Mouse (Mus musculus) left cerebral cortex, adult 8-10 months (tissue): ENCODE measurements around the gene Gm13090. TPM values are rescaled to one million over a fixed set of nuclear protein-coding genes. Genes with fewer than 3 reads are reported as not detected.

Experiments used
- DNase-seq, 2 experiments: peaks; one replicate each; pipeline ENCODE4 v3.0.0; 2022; ENCODE audit warnings: low spot score in 2 of 2
- total RNA-seq, 4 experiments: library from RNA; stranded (reverse); gene quantifications; 2 replicates each; pipeline ENCODE4 v1.2.4; 2022

The Gm13090 gene
- total RNA-seq, result not detected

DNA sequence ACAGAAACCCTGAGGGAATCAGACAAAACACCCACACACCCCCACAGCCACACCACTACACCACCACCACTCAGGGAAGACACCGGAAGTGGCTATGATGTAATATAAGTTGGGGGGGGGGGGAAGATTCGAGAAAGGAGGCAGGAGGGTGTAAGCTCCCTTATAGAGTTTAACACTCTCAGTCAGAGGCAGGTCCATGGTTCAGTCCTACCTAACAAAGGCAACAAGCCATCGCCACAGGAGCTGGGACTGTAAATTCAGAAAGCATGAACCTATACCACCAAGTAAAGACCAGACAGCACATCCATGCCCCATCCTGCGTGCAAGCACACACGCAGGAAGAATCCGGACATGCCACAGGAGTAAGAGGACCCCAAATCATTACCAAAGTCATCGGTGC lies at the start of gene Gm13090:
Gene Gm13090, plus strand, starts transcription at position 301 of the 400 bp plus-strand sequence.
- DNase-seq, result no peak

DNA sequence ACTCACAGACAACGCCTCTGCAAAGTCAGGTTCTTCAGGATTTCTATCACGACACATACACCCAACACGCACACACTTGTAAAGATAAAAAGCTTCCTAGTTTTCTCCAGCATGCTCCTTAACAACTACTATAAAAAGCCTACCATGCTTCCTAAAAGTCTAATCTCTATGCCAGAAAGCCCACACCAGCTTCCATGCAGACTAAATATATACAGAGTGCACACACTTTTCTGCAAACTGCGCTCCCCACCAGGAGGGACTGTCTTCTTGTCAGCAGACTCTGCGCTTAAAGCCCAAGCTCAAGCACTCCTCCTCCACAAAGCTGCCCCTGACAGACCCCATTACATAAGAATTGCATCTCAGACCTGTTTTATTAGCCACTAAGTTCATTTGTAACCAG lies 47.9 kb upstream of the Gm13090 start:
- DNase-seq, result peak; percentile 25 to 55

GRCm38 (mm10) chr4:151043281-151043680 lies 46.1 kb upstream of the Gm13090 start:
- DNase-seq, result no peak

- peak; percentile 93 to 97 for DNase-seq
Observed at GRCm38 (mm10) chr4:151044037-151044943, 45.1 kb upstream of the Gm13090 start, which contains the start of gene Per3. Per3 (minus strand) TSS chr4:151044665.

DNA sequence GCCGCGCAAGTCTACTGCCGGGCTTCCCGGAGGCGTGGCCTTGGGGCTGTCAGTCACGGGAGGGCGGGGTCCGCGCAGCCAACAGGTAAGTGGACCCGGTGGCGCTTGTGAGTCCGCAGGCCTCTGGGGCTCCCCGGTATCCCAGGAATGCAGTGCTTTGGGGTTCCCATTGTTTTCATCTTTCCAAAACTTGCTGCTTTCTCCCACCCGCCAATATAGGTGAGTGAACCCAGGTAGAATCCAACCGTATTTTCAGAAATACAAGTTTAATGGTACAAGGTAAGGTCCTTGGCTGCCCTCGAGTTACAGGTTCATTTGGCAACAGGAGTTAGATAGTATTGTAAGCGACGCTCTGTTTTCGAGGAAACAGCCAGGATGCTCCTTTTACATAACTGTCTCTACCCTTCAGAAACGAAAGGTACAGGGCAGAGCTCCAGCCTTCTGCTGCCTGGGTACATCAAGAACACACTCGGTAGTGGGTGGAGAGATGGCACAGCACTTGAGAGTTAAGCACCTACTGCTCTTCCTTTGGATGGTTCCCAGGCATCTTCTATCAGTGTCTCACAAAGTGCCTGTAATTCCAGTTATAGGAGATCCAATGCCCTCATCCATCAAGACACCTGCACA lies 44.3 kb upstream of the Gm13090 start:
- DNase-seq, result peak; percentile 26 to 65

- DNase-seq, result no peak
Observed at GRCm38 (mm10) chr4:151046524-151046923, 42.8 kb upstream of the Gm13090 start.

GRCm38 (mm10) chr4:151051162-151051561 lies 38.2 kb upstream of the Gm13090 start:
- no peak for DNase-seq

- DNase-seq, result peak; percentile 96 to 98
Observed at GRCm38 (mm10) chr4:151057347-151058321, 31.7 kb upstream of the Gm13090 start, which contains the start of gene Vamp3. Vamp3 (minus strand) TSS chr4:151057963.

GRCm38 (mm10) chr4:151058634-151059033 lies 30.7 kb upstream of the Gm13090 start:
- DNase-seq, result no peak

DNA sequence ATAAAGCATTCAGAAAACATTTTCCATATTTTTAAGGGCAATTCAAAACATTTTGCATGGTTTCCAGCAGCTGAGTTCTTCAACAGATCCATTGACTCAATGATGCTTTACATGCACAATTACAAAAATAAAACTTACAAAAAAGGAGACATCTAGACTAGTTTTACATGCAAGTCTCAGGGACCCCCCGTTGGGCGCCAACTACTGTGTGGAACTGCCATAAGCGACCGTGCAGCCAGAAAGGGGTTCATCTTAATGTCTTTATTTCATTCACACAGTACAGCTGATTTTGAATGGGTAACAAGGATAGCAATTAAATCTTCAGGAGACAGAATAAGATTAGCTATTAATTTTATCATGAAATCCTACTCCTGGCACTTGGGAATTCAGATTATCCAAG lies 29.8 kb upstream of the Gm13090 start:
- no peak for DNase-seq

- no peak for DNase-seq
Observed at GRCm38 (mm10) chr4:151068751-151069150, 20.6 kb upstream of the Gm13090 start.

GRCm38 (mm10) chr4:151070962-151071361 lies 18.4 kb upstream of the Gm13090 start:
- DNase-seq, result no peak

GRCm38 (mm10) chr4:151073108-151073744 lies 16.1 kb upstream of the Gm13090 start:
- DNase-seq, result peak; percentile 45 to 56

- no peak for DNase-seq
Observed at GRCm38 (mm10) chr4:151074817-151075216, 14.6 kb upstream of the Gm13090 start.

DNA sequence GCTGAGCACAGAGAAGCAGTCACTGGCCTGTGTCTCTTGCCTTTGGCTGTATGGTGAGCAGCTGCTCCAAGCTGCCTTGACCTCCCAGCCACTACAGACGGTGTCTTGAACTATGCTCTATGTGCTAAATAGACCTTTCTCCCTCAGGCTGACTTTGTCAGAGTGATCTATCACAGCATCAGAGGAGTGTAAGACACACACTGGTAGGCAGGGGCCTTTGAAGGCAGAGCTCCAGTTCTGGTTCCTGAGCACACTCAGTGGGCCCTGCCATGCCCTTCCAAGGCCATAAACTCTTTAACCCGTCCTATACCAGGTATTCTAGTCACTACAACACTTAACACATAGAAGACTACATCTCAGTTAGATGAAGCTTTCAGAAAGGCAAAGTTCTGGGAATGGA lies 8.0 kb upstream of the Gm13090 start:
- DNase-seq, result no peak

GRCm38 (mm10) chr4:151081977-151082376 lies 7.4 kb upstream of the Gm13090 start:
- DNase-seq, result no peak

- DNase-seq, result no peak
Observed at GRCm38 (mm10) chr4:151083027-151083426, 6.3 kb upstream of the Gm13090 start.

DNA sequence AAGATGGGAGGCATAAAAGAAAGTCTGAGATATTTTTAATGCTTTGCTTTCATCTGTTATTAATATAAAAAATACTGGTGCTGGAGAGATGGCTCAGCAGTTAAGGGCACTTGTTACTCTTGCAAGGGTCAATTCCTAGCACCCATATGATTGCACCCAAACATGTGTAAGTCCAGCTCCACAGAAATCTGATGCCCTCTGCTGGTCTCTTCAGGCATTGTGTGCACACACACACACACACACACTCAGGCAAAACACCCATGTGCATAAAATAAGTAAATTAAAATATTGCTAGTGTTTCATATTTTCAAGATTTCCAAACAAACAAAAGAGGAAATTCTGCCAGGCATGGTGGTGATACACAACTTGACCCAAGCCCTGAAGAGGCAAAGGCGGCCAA lies 2.0 kb upstream of the Gm13090 start:
- no peak for DNase-seq

DNA sequence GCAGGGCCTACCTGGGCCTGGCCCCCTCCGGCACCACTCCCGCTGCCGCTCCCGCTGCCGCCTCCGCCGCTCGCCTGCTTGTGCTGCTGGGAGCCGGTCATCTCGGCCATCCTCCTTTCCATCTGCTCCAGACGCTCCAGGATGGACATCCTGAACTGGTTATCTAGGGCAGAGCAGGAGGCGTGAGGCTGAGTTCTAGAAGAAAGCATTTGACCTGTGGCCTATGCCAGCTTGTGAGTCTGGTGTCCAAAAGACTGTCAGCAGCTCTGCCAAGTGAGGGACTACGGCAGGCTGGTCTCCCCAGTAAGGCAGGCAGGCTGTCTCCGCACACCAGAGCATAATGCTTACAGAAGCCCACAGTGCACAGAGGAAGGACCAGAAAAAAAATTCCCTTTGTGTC lies 551 bp upstream of the Gm13090 start:
- no peak for DNase-seq

DNA sequence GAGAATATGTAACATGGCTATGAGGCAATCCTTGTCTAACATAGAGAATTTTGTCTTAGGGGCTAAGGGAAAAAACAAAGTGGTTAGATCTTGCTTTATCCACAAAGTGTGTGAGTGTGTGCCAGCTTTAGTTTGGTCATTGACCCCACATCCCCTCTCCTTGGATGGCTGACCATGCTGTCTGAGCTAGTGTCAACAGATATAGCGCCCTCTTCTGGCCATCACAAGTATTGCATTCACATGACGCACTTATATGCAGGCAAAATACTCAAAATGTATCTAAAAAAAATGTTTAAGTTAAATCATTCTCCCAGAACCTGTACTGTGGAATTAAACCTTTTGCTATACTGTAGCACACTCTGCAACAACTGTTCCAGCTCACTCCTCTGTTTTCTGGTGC lies 5.8 kb downstream of the Gm13090 start:
- DNase-seq, result no peak
